Mouse (Mus musculus): ENCODE measurements at regions not wholly inside any gene's neighbourhood (a gene's known extent, or its start where the extent isn't known, plus 50 kb on each side); places are given as distances from the start of the nearest gene placed in this dataset.

DNA sequence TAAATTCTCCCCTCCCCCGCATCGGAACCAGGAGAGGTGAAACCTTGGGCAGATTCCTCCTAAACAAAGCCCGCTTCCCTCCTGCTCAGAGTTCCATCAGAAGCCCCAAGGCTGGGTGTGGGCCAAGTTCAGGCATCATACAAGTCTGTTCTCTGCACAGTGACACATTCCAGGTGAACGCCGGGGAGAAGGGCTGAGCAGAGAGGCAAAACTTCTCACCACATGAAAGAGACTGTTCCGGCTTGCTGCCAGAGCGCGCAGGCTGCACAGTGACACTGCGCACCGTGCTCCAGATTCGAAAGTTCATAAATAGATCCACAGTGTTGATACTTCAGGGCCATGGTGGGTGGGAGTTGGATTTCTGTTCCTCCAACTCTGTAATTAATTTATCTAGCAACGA is 171.1 kb upstream of the Rpl34 start:
- Histone ChIP-seq H3K27me3 (no peaks in the 10 kb centered on the region), H3K4me3 (no peak overlapping the region), H3K36me3 (no peaks in the 10 kb centered on the region), H3K27ac (peak overlapping the region; percentile 55; the same call in 1 of the 2 replicates), H3K9me3 (no peaks in the 10 kb centered on the region), H3K4me2 (replicated peaks) (0 out of 2 replicates have a peak overlapping the region, but pooled peaks have one; percentile 10), H3K9ac (no peak overlapping the region), H3K4me1 (peaks cover 37% of the 10 kb centered on the region)
- 50% methylated on average over 12 of the region's 12 CpGs for WGBS
- ATAC-seq (ENCODE audit: insufficient number of reproducible peaks, insufficient read depth, low FRiP score, low TSS enrichment), result no peak

DNA sequence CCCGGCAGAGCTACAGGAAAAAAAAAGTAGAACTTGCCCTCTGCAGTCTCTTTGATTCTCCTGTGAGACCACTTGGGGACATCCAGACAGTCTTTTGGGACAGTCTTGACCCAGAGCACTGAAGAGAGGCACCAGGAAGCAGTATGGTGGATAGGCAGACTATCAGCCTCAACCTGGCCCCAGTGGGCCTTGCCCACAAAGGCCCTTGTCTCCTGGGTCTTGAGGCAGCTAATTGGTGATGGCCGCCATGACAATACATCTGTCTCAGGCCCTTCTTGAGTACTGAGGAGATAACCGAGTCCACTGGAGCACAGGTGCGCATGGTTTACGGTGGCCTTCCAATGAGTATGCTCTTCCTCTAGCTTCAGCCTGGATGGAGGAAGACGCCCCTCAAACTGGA is 170.6 kb upstream of the Rpl34 start:
- H3K27ac ChIP-seq, result peak overlapping the region; percentile 38; the same call in 1 of the 2 replicates
- peaks cover 37% of the 10 kb centered on the region for H3K4me1 ChIP-seq
- 69% methylated on average over 6 of the region's 6 CpGs for WGBS
- no peak for ATAC-seq (ENCODE audit: insufficient number of reproducible peaks, insufficient read depth, low FRiP score, low TSS enrichment)
- 0 out of 2 replicates have a peak overlapping the region, but pooled peaks have one; percentile 10 for H3K4me2 ChIP-seq (replicated peaks)
- no peaks in the 10 kb centered on the region for H3K9me3 ChIP-seq
- H3K9ac ChIP-seq, result no peak overlapping the region
- no peaks in the 10 kb centered on the region for H3K27me3 ChIP-seq
- H3K4me3 ChIP-seq, result no peak overlapping the region
- H3K36me3 ChIP-seq, result no peaks in the 10 kb centered on the region

DNA sequence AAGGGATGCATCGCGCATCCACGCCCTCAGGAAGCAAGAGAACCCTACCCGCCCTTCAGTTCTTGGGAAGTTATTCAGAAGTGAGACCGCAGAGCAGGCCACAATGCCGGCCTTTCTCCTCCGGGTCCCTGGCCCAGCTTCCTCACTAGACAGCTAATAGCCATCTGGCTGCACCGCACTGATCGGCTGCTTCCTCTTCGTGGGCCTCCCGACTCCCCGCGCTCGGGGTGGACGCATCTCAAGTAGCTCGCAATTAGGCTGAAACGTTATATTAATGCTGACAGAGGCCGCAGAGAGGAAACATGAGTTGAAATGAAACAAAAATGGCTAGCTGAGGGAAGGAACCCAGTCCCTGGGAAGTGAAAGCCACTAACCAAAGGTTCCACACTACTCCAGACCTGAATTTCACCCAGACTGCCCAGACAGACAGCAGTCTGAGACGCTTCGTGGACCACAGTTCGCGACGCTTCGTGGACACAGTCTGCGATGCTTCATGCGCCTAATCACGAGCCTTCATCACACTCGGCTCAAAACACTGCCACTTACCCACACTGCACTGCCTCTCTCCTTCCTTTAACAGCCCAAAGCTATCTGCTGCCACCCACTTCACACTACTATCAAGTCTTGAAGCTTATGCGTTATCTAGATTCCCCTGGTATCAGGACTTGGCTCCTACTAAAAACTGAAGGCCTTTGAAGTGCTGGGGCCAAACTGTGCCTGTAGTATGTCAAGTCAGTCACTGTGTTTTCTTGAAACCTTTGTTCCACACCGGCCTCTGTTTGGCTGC is 170.0 kb upstream of the Rpl34 start:
- ATAC-seq (ENCODE audit: insufficient number of reproducible peaks, insufficient read depth, low FRiP score, low TSS enrichment), result no peak
- no peaks in the 10 kb centered on the region for H3K27me3 ChIP-seq
- H3K4me3 ChIP-seq, result no peak overlapping the region
- H3K27ac ChIP-seq, result peak overlapping the region; percentile 38
- no peaks in the 10 kb centered on the region for H3K36me3 ChIP-seq
- H3K4me1 ChIP-seq, result peaks cover 33% of the 10 kb centered on the region
- WGBS, result 45% methylated on average over 30 of the region's 30 CpGs
- peak overlapping the region; percentile 26 for H3K4me2 ChIP-seq (replicated peaks)
- H3K9me3 ChIP-seq, result no peaks in the 10 kb centered on the region
- H3K9ac ChIP-seq, result no peak overlapping the region

DNA sequence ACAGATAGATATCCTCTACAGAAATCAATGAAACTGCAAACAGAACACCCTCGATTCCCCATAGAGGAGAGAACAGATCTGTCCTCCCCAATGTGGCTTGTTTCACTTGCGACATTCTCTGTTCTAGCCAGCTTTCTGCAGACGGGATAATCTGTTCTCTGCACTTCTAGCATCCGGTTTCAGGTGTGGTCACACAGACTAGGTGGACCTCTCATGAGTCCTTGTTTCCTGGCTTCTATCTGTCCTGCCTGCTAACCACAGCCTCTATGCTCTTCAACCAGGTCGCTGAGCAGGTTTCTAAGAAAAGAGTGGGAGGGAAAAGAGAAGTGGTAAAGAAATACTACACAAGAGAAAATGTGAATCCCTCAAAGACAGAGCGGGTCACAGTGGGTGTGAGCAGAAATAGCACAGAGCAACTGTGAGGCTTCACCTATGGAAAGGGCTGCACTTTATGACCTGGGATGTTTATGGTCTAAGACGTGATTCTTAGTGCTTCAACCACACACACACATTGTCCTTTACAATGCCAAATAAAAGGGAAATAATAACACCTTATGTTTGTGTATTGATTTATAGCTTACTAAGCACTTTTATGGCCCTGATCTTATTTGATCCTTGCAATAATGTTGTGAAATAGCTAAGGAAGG is 164.1 kb upstream of the Rpl34 start:
- H3K27me3 ChIP-seq, result no peaks in the 10 kb centered on the region
- H3K9me3 ChIP-seq, result no peaks in the 10 kb centered on the region
- 75% methylated on average over 7 of the region's 7 CpGs for WGBS
- H3K4me2 ChIP-seq (replicated peaks), result no peak overlapping the region
- H3K27ac ChIP-seq, result no peak overlapping the region
- no peaks in the 10 kb centered on the region for H3K4me1 ChIP-seq
- ATAC-seq (ENCODE audit: insufficient number of reproducible peaks, insufficient read depth, low FRiP score, low TSS enrichment), result no peak
- H3K9ac ChIP-seq, result no peak overlapping the region
- no peaks in the 10 kb centered on the region for H3K36me3 ChIP-seq
- no peak overlapping the region for H3K4me3 ChIP-seq

DNA sequence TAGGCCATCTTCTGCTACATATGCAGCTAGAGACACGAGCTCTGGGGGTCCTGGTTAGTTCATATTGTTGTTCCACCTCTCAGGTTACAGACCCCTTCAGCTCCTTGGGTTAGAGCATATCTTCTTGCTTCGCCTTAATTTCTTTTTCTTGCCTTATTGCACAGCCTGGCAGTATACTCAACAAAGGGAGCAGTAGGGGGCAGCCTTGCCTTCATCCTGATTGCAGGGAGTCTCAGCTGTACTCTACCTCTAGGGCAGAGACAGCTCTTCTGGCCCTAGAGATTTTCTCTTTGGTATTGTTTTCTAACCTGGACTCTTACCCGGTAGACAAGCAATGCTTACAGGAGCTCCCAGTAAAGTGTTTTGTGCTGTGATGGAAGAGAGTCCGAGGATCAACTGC is 161.1 kb upstream of the Rpl34 start:
- Histone ChIP-seq H3K4me2 (replicated peaks) (no peak overlapping the region), H3K4me3 (no peak overlapping the region), H3K9ac (no peak overlapping the region), H3K27me3 (no peaks in the 10 kb centered on the region), H3K36me3 (no peaks in the 10 kb centered on the region), H3K9me3 (no peaks in the 10 kb centered on the region), H3K27ac (no peak overlapping the region), H3K4me1 (no peaks in the 10 kb centered on the region)
- ATAC-seq (ENCODE audit: insufficient number of reproducible peaks, insufficient read depth, low FRiP score, low TSS enrichment), result no peak
- WGBS, result 73% methylated on average over 4 of the region's 4 CpGs

DNA sequence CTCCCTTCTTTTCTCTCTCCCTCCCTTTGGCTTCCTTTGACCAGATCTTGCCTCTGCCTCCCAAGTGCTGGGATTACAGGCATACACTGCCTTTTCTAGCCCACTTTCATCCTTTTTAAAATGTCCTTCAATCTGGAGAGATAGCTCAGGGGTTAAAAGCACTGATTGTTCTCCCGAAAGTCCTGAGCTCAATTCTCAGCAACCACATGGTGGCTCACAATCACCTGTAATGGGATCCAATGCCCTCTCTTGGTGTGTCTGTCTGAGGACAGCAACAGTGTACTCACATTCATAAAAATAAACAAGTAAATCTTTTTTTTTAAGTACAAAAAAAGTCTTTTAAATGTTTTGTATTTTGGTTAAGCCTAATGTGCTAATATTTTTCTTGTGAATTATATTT is 158.4 kb upstream of the Rpl34 start:
- Histone ChIP-seq H3K36me3 (no peaks in the 10 kb centered on the region), H3K9me3 (no peaks in the 10 kb centered on the region), H3K4me2 (replicated peaks) (no peak overlapping the region), H3K27ac (no peak overlapping the region), H3K4me3 (no peak overlapping the region), H3K9ac (no peak overlapping the region), H3K4me1 (peaks cover 7% of the 10 kb centered on the region; the same call in 1 of the 2 replicates), H3K27me3 (no peaks in the 10 kb centered on the region)
- no peak for ATAC-seq (ENCODE audit: insufficient number of reproducible peaks, insufficient read depth, low FRiP score, low TSS enrichment)
- WGBS, result 58% methylated on average over 1 of the region's 1 CpGs

DNA sequence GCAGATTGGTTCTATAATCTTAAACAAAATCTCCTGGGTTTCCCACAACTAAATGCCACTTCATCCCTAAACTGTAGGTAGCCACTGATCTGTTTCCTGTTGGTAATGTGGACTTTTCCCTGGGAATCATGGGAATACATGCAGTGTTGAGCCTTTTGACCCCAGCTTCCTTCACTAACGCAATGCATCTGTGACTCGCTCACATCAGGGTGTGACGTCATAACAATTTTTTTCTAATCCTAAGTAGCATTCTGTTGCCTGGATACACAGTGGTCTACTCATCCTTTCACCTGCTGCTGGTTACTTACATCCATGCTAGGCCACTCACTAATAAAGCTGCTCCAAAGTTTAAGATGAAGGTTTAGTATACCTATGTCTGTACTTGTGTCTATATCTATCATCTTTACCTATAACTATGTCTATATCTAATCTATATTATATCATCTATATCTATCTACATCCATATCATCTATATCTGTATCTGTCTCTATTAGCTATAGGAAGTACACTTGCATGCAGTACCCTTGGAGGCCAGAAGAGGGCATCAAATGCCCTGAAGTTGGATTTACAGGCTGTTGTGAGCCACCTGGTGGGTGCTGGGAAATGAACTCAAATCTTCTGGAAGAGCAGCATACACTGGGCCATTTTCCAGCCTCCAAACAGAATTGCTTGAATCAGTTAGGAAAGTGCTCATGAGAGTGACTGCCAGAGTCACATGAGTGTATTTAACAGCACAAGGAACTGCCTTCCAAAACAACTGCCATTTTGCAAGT is 157.5 kb upstream of the Rpl34 start:
- Histone ChIP-seq H3K4me3 (no peak overlapping the region), H3K27me3 (no peaks in the 10 kb centered on the region), H3K9ac (no peak overlapping the region), H3K4me1 (peaks cover 7% of the 10 kb centered on the region; the same call in 1 of the 2 replicates), H3K4me2 (replicated peaks) (no peak overlapping the region), H3K9me3 (no peaks in the 10 kb centered on the region), H3K36me3 (no peaks in the 10 kb centered on the region), H3K27ac (no peak overlapping the region)
- WGBS, result 50% methylated on average over 3 of the region's 3 CpGs
- no peak for ATAC-seq (ENCODE audit: insufficient number of reproducible peaks, insufficient read depth, low FRiP score, low TSS enrichment)

DNA sequence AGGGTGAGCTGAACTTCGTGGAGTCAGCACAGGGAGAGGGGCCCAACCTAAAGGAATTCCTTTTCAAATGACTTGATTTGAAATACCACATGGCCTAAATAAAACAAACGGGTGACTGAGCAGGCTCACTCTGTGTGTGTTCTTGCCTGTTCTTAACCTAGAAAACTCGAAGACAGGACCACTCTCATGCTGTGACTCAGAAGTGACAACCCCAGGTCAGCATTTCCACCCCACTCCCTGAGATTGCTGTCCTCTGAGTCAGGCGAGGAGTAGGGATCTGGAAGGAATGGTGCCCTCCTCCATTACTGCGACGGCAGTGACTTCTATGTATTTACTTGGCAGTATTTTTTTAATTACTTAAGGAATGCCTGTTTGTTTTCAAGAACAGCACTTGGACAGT is 155.8 kb upstream of the Rpl34 start:
- H3K27me3 ChIP-seq, result no peaks in the 10 kb centered on the region
- no peak for ATAC-seq (ENCODE audit: insufficient number of reproducible peaks, insufficient read depth, low FRiP score, low TSS enrichment)
- WGBS, result 33% methylated on average over 6 of the region's 6 CpGs
- no peaks in the 10 kb centered on the region for H3K9me3 ChIP-seq
- no peak overlapping the region for H3K4me3 ChIP-seq
- no peak overlapping the region for H3K9ac ChIP-seq
- no peaks in the 10 kb centered on the region for H3K36me3 ChIP-seq
- 0 out of 2 replicates have a peak overlapping the region, but pooled peaks have one; percentile 41 for H3K27ac ChIP-seq
- H3K4me1 ChIP-seq, result peaks cover 7% of the 10 kb centered on the region; the same call in 1 of the 2 replicates
- H3K4me2 ChIP-seq (replicated peaks), result no peak overlapping the region

DNA sequence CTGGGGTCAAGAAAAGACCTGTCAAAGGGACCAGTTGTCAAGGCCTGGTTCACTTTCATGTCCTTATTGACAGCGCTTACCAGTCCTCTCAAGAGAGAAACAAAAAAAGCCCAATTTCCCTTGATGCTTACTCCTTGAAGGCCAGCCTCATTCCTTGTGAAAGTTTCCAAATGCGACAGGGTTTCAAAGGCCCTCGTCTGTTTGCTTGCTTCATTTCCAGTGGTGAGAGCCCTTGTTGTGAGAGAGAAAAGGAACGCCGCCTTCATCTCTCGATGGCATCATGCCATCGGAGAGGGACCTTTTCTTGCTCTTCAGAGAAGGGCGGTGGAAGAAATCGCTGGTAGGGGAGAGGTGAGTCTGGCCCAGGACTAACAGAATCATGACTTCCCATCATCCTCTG is 154.2 kb upstream of the Rpl34 start:
- Histone ChIP-seq H3K4me1 (peaks cover 9% of the 10 kb centered on the region; the same call in 1 of the 2 replicates), H3K4me3 (no peak overlapping the region), H3K9me3 (no peaks in the 10 kb centered on the region), H3K27ac (no peak overlapping the region), H3K4me2 (replicated peaks) (no peak overlapping the region), H3K36me3 (no peaks in the 10 kb centered on the region), H3K27me3 (no peaks in the 10 kb centered on the region), H3K9ac (no peak overlapping the region)
- 89% methylated on average over 9 of the region's 9 CpGs for WGBS
- ATAC-seq (ENCODE audit: insufficient number of reproducible peaks, insufficient read depth, low FRiP score, low TSS enrichment), result no peak

DNA sequence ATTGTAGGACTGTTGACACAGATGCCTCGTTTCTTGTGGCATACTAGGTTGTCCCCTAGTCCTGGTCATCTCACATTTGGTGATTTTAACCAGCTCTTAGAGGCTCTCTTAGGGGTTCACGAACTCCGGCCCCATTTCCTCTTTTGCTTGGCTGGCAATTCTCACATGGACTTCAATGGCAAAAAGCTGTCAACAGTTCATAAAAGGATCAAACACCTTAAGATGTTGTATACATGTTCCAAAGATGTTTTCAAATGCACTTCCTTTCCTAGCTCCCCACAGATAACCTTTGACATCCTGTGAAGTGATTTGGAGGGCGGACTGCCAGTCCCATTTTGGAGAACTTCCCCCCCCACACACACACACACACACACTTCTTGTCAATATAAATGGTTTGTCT is 153.7 kb upstream of the Rpl34 start:
- ATAC-seq (ENCODE audit: insufficient number of reproducible peaks, insufficient read depth, low FRiP score, low TSS enrichment), result no peak

DNA sequence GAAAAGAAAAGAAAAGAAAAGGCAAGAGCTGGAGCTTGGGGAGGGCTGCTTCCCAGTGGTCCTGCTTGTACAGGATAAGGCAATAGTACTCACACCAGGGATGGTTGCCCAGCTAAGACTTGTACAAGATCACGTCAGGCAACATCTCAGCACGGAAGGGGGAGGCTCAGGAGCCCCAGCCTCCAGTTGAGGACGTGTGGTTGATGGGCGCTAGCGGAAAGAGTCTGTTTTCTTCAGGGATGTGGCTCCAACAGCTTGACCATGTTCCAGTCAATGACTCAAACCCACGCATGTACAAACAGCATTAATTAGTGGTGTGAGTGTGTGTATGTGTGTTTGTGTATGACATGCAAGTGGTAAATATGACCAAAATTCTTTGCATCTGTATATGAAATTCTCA is 153.1 kb upstream of the Rpl34 start:
- Histone ChIP-seq H3K9me3 (no peaks in the 10 kb centered on the region), H3K36me3 (no peaks in the 10 kb centered on the region), H3K27ac (no peak overlapping the region), H3K4me3 (no peak overlapping the region), H3K27me3 (no peaks in the 10 kb centered on the region), H3K9ac (no peak overlapping the region), H3K4me2 (replicated peaks) (no peak overlapping the region), H3K4me1 (peaks cover 14% of the 10 kb centered on the region; the same call in 1 of the 2 replicates)
- 88% methylated on average over 6 of the region's 6 CpGs for WGBS
- no peak for ATAC-seq (ENCODE audit: insufficient number of reproducible peaks, insufficient read depth, low FRiP score, low TSS enrichment)

More for the DNA sequence above, 153.7 kb upstream of the Rpl34 start:
- H3K4me3 ChIP-seq, result no peak overlapping the region
- no peak overlapping the region for H3K27ac ChIP-seq
- H3K4me1 ChIP-seq, result peaks cover 13% of the 10 kb centered on the region; the same call in 1 of the 2 replicates
- H3K27me3 ChIP-seq, result no peaks in the 10 kb centered on the region
- no peaks in the 10 kb centered on the region for H3K36me3 ChIP-seq
- no peak overlapping the region for H3K4me2 ChIP-seq (replicated peaks)
- 63% methylated on average over 4 of the region's 4 CpGs for WGBS
- H3K9me3 ChIP-seq, result no peaks in the 10 kb centered on the region
- no peak overlapping the region for H3K9ac ChIP-seq
